Mouse (Mus musculus) hindbrain, embryonic 11.5 days (tissue): Measurements from ENCODE around the gene Gm44502. TPM values are rescaled to one million over a fixed set of nuclear protein-coding genes. Genes with fewer than 3 reads are reported as not detected.

ENCODE experiments used
- ATAC-seq: fragments of 200-750 bp; cut with Nextera tagmentation; 2 replicates; pipeline ENCODE4 v1.8.0; 2017; ENCODE audit warnings: mild to moderate bottlenecking, moderate TSS enrichment, moderate library complexity; ENCODE audit not compliant: low FRiP score
- DNase-seq: peaks from one replicate; pipeline ENCODE4 v3.0.0-alpha.2; 2015; ENCODE audit warnings: low spot score
- H3K27ac ChIP-seq: fragments of 300-500 bp; sonication (generic); 2 replicates; pipeline ENCODE4 v1.5.1; 2014; ENCODE audit warnings: mild to moderate bottlenecking, low read depth, low read length
- H3K27me3 ChIP-seq: fragments of 300-500 bp; sonication (generic); 2 replicates; pipeline ENCODE4 v1.6.1; 2014; ENCODE audit warnings: mild to moderate bottlenecking, low read length, moderate library complexity, mixed read lengths; ENCODE audit not compliant: control insufficient read depth, insufficient read depth
- H3K36me3 ChIP-seq: fragments of 300-500 bp; sonication (generic); 2 replicates; pipeline ENCODE4 v1.6.1; 2014; ENCODE audit warnings: mild to moderate bottlenecking, low read length, moderate library complexity, mixed read lengths; ENCODE audit not compliant: control insufficient read depth, insufficient read depth
- H3K4me1 ChIP-seq: fragments of 300-500 bp; sonication (generic); replicated peaks from 2 replicates; pipeline ENCODE4 v1.6.1; 2014; ENCODE audit warnings: low read length, mixed read lengths; ENCODE audit not compliant: control insufficient read depth, insufficient read depth
- H3K4me2 ChIP-seq: fragments of 300-500 bp; sonication (generic); replicated peaks from 2 replicates; pipeline ENCODE4 v1.6.1; 2014; ENCODE audit warnings: mild to moderate bottlenecking, low read depth, low read length
- H3K4me3 ChIP-seq: fragments of 300-500 bp; sonication (generic); 2 replicates; pipeline ENCODE4 v1.5.1; 2014; ENCODE audit warnings: low read depth, low read length
- H3K9ac ChIP-seq: fragments of 300-500 bp; sonication (generic); 2 replicates; pipeline ENCODE4 v1.6.1; 2014; ENCODE audit warnings: low read depth, low read length
- H3K9me3 ChIP-seq: fragments of 300-500 bp; sonication (generic); 2 replicates; pipeline ENCODE4 v1.6.1; 2016; ENCODE audit warnings: low read length; ENCODE audit not compliant: control insufficient read depth
- WGBS: fragments of 180-500 bp; shearing (Covaris S2); extraction: QIAGEN DNeasy Blood & Tissue Kit; methylation state at CpG from one replicate; pipeline ENCODE4 v1.1.7; 2014; 5-methylcytosine and 5-hydroxymethylcytosine counted together
- polyA plus RNA-seq: library from polyadenylated mRNA; unstranded; fragments of >200 nt; fragmentation: Nextera tagmentation; extraction: Ambion mirVana; gene quantifications from 2 replicates; pipeline ENCODE4 v1.2.1, GENCODE M21; 2014

Gene Gm44502
- polyA plus RNA-seq, 1 experiment from 2014 or later = not detected

- ATAC-seq (no peak), DNase-seq (no peak)
- Histone ChIP-seq H3K9me3 (no peaks in the 10 kb centered on the region), H3K27ac (no peak overlapping the region), H3K4me3 (no peak overlapping the region), H3K36me3 (no peaks in the 10 kb centered on the region), H3K4me2 (no peak overlapping the region), H3K27me3 (no peaks in the 10 kb centered on the region), H3K4me1 (0 out of 2 replicates have a peak, but pooled peaks cover 2% of the 10 kb centered on the region), H3K9ac (no peak overlapping the region)
- 95% methylated on average over 8 of the region's 8 CpGs for WGBS
Observed at GRCm38 (mm10) chr15:89473921-89474320, 44.4 kb upstream of the Gm44502 start.

GRCm38 (mm10) chr15:89473370-89473769, 43.9 kb upstream of the Gm44502 start:
- Histone ChIP-seq H3K4me2 (no peak overlapping the region), H3K27me3 (no peaks in the 10 kb centered on the region), H3K9me3 (no peaks in the 10 kb centered on the region), H3K36me3 (no peaks in the 10 kb centered on the region), H3K9ac (no peak overlapping the region), H3K4me3 (no peak overlapping the region), H3K27ac (no peak overlapping the region), H3K4me1 (0 out of 2 replicates have a peak, but pooled peaks cover 2% of the 10 kb centered on the region)
- ATAC-seq (no peak), DNase-seq (no peak)
- 83% methylated on average over 9 of the region's 9 CpGs for WGBS

GRCm38 (mm10) chr15:89471476-89471875, 42.0 kb upstream of the Gm44502 start:
- H3K27ac ChIP-seq = no peak overlapping the region

GRCm38 (mm10) chr15:89468577-89468976, 39.1 kb upstream of the Gm44502 start:
- Histone ChIP-seq H3K27ac (no peak overlapping the region), H3K4me1 (no peaks in the 10 kb centered on the region), H3K4me2 (no peak overlapping the region), H3K36me3 (no peaks in the 10 kb centered on the region), H3K4me3 (no peak overlapping the region), H3K9ac (no peak overlapping the region), H3K27me3 (no peaks in the 10 kb centered on the region), H3K9me3 (no peaks in the 10 kb centered on the region)
- no peak for ATAC-seq
- DNase-seq = peak; percentile 55
- 39% methylated on average over 2 of the region's 2 CpGs for WGBS

More at GRCm38 (mm10) chr15:89471476-89471875, 42.0 kb upstream of the Gm44502 start:
- H3K4me3 ChIP-seq = no peak overlapping the region
- H3K9ac ChIP-seq = no peak overlapping the region
- H3K9me3 ChIP-seq = no peaks in the 10 kb centered on the region
- H3K36me3 ChIP-seq = no peaks in the 10 kb centered on the region
- no peak overlapping the region for H3K4me2 ChIP-seq
- H3K27me3 ChIP-seq = no peaks in the 10 kb centered on the region
- WGBS = 93% methylated on average over 4 of the region's 4 CpGs
- DNase-seq = no peak
- ATAC-seq = no peak
- 0 out of 2 replicates have a peak, but pooled peaks cover 2% of the 10 kb centered on the region for H3K4me1 ChIP-seq

GRCm38 (mm10) chr15:89465052-89465451, 35.6 kb upstream of the Gm44502 start:
- no peak overlapping the region for H3K27ac ChIP-seq
- ATAC-seq = 0 out of 2 replicates have a peak, but pooled peaks have one; percentile 31
- H3K36me3 ChIP-seq = peaks cover 7% of the 10 kb centered on the region; the same call in 1 of the 2 replicates
- H3K9me3 ChIP-seq = no peaks in the 10 kb centered on the region
- H3K4me1 ChIP-seq = no peaks in the 10 kb centered on the region
- no peaks in the 10 kb centered on the region for H3K27me3 ChIP-seq
- peak; percentile 57 for DNase-seq
- no peak overlapping the region for H3K4me2 ChIP-seq
- no peak overlapping the region for H3K9ac ChIP-seq
- no peak overlapping the region for H3K4me3 ChIP-seq
- 13% methylated on average over 1 of the region's 1 CpGs for WGBS

- H3K36me3 ChIP-seq = peaks cover 7% of the 10 kb centered on the region; the same call in 1 of the 2 replicates
- no peaks in the 10 kb centered on the region for H3K27me3 ChIP-seq
- ATAC-seq (no peak), DNase-seq (no peak)
- no peak overlapping the region for H3K4me3 ChIP-seq
- H3K27ac ChIP-seq = no peak overlapping the region
- 67% methylated on average over 5 of the region's 5 CpGs for WGBS
- no peaks in the 10 kb centered on the region for H3K4me1 ChIP-seq
- no peak overlapping the region for H3K4me2 ChIP-seq
- no peak overlapping the region for H3K9ac ChIP-seq
- no peaks in the 10 kb centered on the region for H3K9me3 ChIP-seq
Observed at GRCm38 (mm10) chr15:89463334-89464235, 34.1 kb upstream of the Gm44502 start.

GRCm38 (mm10) chr15:89462176-89462575, 32.7 kb upstream of the Gm44502 start:
- Histone ChIP-seq H3K4me2 (no peak overlapping the region), H3K27me3 (no peaks in the 10 kb centered on the region), H3K9ac (no peak overlapping the region), H3K4me1 (no peaks in the 10 kb centered on the region), H3K4me3 (no peak overlapping the region), H3K36me3 (peaks cover 12% of the 10 kb centered on the region; the same call in 1 of the 2 replicates), H3K27ac (no peak overlapping the region), H3K9me3 (no peaks in the 10 kb centered on the region)
- no peak for ATAC-seq
- WGBS = 80% methylated on average over 7 of the region's 7 CpGs
- DNase-seq = no peak

GRCm38 (mm10) chr15:89461321-89461720, 31.8 kb upstream of the Gm44502 start:
- DNase-seq (no peak), ATAC-seq (no peak)
- Histone ChIP-seq H3K36me3 (peaks cover 13% of the 10 kb centered on the region; the same call in 1 of the 2 replicates), H3K27ac (no peak overlapping the region), H3K4me1 (no peaks in the 10 kb centered on the region), H3K4me2 (no peak overlapping the region), H3K9ac (no peak overlapping the region), H3K27me3 (no peaks in the 10 kb centered on the region), H3K4me3 (no peak overlapping the region), H3K9me3 (no peaks in the 10 kb centered on the region)
- WGBS = 81% methylated on average over 15 of the region's 15 CpGs

- Histone ChIP-seq H3K4me3 (no peak overlapping the region), H3K4me1 (peaks cover 5% of the 10 kb centered on the region; the same call in 1 of the 2 replicates), H3K36me3 (peaks cover 13% of the 10 kb centered on the region; the same call in 1 of the 2 replicates), H3K9me3 (no peaks in the 10 kb centered on the region), H3K27ac (no peak overlapping the region), H3K27me3 (no peaks in the 10 kb centered on the region), H3K9ac (no peak overlapping the region), H3K4me2 (no peak overlapping the region)
- DNase-seq (no peak), ATAC-seq (no peak)
- 76% methylated on average over 10 of the region's 10 CpGs for WGBS
Observed at GRCm38 (mm10) chr15:89460298-89460697, 30.8 kb upstream of the Gm44502 start.
